Mouse (Mus musculus): ENCODE measurements around the gene Hykk.

GRCm38 (mm10) chr9:54949465-54949864, 32.4 kb downstream of the Hykk start:
- TF ChIP-seq CTCF (IDR thresholded peaks at IDR 0.05; ENCODE audit: extremely low read depth, insufficient read depth, insufficient read length, insufficient replicate concordance): no peak
- no peak for TF ChIP-seq POLR2A (IDR thresholded peaks at IDR 0.05; ENCODE audit: low read depth, low read length)
